Mouse (Mus musculus) layer of hippocampus, adult 9-11 months (tissue): Measurements from ENCODE around the gene Gm10570.

Experiments
- DNase-seq: peaks from one replicate; pipeline ENCODE4 v3.0.0; 2022

The Gm10570 gene

GRCm38 (mm10) chr4:130308231-130309081 is at the start of gene Gm10570, which contains the start of gene Fabp3:
Gm10570 (minus strand) TSS chr4:130308674.
Fabp3 (plus strand) TSS chr4:130308595.
- peak; percentile 79 for DNase-seq

- no peak for DNase-seq
Observed at GRCm38 (mm10) chr4:130357946-130358345, 49.5 kb upstream of the Gm10570 start.

DNA sequence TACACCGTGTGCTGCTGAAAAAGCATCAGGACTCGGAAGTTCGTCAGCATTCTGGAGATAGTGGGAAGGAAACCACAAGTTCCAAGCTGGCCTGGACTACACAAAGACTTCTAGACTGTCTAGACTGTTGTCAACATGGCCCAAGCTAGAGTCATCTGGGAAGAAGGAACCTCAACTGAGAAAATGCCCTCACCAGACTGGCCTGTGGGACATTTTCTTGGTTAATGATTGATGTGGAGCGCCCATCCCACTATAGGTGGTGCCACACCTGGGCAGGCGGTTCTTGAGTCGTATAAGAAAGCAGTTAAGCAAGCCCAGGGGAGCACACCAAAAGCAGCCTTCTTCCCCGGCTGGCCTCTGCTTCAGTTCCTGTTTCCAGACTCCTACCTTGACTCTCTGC is 44.1 kb upstream of the Gm10570 start:
- no peak for DNase-seq

DNA sequence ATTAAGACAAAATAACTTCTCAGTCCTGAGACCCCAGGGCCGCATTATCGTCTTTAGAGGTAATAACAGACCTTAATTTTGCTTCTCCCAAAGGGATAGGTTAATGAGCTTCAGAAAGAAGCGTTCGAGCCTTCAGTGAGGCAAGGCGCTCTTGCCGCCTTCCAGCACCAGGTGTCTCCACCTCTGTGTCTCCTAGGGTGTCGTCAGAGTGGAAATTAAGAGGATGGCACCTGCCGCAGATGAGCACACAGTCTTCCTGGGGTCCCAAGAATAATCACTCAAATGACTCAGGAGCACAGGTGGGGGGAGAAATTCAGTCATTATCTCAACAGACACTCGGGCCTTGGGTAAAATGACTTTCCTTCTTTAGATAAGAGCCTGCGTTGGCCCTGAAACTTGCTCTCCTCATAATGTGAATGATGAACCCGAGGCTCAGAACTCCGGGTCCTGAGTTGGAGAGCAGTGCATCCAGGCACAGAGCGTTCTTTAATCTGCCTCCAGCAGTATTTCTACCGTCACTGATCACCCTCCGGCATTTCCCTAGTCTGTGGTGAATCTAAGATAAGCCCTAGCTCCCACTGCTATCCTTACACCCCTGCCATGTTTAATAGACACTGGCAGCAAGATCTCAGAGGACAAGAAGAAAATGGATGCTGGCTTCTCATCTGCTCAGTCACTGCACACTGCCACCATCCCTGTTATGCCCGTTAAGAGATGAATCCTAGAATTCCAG is 42.4 kb upstream of the Gm10570 start:
- DNase-seq, result no peak

- DNase-seq, result no peak
Observed at GRCm38 (mm10) chr4:130349666-130350065, 41.2 kb upstream of the Gm10570 start.

- no peak for DNase-seq
Observed at GRCm38 (mm10) chr4:130341691-130342090, 33.2 kb upstream of the Gm10570 start.

DNA sequence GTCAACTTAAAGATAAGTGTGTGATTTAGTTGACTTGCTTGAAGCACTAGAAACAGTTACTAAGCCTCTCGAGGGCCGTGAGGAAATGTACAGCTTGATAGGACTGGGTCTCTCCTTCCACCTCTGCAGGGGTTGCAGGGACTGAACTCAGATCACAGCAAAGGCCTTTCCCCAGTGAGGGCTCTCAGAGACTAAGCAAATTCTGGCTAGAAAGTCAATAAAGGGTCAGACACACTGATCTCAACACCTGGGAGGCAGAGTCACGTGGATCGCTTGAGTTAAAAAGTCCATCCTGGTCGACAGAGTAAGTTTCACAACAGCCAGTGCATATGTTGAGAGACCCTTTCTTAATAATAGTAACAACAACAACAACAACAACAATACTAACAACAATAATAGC is 27.4 kb upstream of the Gm10570 start:
- no peak for DNase-seq

- DNase-seq, result no peak
Observed at GRCm38 (mm10) chr4:130327366-130327765, 18.9 kb upstream of the Gm10570 start.

DNA sequence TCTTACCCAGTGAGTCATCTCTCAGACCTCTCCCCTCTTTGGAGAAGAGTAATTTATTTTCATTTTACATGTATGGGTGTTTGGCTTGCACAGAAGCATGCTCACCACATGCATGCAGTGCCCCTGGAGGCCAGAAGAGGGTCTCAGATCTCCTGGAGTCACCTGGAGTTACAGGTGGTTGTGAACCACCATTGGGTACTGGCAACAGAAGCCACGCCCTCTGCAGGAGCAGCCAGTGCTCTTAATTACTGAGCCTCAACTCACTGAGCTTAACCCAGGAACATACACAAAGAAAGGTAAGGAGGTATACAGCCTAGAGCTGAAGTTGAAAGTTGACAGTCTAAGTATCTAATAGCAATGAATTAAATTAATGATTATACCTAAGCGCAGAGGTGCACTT is 17.0 kb upstream of the Gm10570 start:
- DNase-seq, result no peak

DNA sequence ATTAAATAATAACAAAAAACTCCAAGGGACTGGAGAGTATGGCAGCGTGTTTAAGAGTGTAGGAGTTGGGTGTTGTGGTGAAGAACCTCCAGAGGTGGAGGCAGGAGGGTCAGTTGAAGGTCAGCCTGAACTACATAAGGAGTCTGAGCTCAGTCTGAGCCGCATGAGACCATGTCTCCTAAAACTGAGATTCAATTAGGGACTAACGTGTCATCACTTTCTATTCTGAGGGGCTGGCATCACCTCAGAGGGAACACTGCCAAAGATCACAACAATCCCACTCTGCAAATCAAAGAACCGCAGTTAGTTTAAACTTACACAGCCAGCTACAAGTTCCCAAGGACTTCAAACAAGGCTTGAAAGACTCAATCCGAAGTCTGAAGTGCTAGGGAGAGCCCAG is 15.1 kb upstream of the Gm10570 start:
- DNase-seq, result no peak

DNA sequence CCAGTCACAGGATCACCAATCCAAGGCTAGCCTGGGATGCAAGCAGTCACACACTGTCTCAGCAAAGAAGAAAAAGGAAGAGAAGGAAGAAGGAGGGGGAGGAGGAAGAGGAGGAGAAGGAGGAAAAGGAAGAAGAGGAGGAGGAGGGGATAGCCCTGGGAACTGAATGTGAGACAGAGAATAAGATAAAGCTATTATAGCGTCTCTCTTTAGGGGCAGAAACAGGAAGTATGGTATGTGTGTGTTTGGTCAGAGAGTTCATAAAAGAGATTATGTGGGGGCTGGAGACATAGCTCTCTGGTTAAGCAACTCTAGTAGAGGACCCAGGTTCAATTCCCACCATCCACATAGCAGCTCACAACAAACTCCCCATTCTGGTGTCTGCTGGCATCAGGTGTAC is 14.7 kb upstream of the Gm10570 start:
- DNase-seq, result no peak

GRCm38 (mm10) chr4:130322567-130322966 is 14.1 kb upstream of the Gm10570 start:
- DNase-seq, result no peak

DNA sequence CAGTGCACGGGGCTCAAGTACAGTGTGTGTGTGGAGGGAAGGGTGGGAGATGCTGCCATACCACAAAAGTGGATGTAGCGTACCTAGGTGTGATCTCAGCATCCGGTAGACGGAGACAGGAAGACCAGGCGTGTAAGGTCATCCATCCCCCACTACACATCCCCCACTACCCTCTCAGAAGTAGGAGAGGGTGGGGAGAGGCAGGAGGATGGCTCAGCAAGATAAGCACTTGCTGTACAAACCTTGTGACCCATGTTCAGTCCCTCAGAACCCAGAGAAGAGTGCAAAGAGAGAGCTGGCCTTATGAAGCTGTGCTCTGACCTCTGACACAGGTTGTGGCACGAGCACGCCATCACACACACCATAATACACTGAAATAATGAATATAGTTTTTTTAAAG is 13.2 kb upstream of the Gm10570 start:
- no peak for DNase-seq

- DNase-seq, result no peak
Observed at GRCm38 (mm10) chr4:130319564-130319963, 11.1 kb upstream of the Gm10570 start.

DNA sequence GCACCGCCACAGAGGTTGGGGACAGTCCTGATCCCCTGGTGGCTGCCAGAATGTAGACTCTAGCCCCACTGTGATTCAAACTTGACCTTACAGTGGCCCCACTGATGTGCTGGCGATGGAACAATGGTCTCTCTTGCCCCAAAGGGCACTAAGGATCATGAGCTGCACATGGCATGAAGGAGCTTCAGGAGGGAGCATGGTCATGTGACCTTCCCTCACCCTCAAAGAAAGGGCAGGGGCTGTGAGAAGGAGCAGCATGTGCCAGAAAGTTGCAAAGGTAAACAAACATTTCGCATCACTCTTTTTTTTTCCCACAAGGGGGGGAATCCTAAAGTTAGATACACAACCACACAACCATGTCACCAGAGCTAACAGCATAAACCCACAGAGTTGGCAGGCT is 9.6 kb upstream of the Gm10570 start:
- DNase-seq, result no peak

DNA sequence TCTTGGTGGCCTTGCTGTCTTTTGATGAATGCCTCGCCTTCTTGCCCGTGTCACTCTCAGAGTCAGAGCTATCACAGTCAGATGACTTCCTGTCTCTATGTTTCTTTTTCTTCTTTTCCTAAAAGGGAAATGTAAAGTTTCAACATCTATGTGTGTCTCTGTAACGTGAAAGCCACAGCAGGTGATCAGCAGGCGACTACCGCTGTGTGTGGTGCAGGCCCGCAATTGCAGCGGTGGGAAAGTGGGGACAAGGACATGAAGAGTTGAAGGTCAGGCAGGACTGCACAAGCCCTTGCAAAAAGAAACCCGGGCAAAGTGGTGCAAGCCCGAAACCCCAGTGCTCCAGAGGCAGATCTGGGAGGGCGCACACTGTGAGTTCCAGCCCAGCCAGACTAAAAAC is 8.2 kb upstream of the Gm10570 start:
- no peak for DNase-seq

DNA sequence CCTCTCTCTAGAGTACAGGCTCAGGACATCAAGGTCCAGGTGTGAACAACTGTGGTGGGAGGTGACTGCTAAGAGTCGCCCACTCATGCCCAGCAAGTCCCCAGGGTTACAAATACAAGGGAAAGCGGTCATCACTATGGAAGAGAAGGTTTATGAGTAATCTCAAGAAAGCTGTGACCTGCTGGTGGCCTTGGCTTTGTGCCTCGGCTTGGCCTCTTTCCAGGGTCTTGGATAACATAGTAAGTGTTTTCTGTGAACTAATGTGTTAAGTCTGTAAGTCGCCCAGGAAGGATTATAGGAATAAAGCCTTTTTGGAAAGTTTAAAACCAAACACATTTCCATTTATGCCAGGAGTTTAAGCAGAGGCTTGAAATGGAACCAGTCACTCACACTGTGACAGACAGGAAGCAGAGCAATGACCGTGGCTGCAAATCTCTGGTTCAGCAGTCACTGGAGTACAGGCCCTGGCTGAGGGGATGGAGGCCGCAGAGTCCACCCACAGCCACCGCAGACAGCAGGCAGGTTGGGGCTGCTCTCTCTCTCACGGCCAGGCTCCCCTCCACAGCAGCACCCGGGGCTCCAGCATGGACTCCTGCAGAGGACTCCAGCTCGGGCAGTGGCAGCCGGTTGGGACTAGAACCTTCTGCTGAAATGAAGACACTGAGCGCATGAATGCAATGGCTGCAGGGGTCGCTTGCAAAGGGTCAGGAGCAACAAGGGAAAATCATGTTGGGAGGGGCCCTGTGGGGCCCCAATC is 7.5 kb upstream of the Gm10570 start:
- no peak for DNase-seq

GRCm38 (mm10) chr4:130313552-130313951 is 5.1 kb upstream of the Gm10570 start:
- no peak for DNase-seq

DNA sequence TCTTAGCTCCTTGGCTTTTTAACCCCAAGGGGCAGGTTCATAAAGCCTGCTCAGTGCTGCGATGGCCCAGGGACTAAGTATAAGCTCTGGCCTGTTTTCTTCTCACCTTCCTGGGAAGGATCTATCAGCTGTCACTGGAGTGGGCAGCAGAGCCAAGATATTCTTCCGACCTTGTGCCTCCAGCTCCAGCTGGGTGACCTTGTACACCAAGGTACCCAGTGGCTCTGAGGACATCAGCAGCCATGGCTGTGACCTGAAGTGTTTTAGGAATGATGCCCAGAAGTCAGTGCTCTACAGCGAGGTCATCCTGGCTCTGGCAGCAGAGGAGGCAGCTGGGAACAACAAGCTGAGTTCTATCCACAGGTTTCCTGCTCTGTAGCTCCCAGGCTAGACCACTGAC is 4.1 kb upstream of the Gm10570 start:
- DNase-seq, result no peak

DNA sequence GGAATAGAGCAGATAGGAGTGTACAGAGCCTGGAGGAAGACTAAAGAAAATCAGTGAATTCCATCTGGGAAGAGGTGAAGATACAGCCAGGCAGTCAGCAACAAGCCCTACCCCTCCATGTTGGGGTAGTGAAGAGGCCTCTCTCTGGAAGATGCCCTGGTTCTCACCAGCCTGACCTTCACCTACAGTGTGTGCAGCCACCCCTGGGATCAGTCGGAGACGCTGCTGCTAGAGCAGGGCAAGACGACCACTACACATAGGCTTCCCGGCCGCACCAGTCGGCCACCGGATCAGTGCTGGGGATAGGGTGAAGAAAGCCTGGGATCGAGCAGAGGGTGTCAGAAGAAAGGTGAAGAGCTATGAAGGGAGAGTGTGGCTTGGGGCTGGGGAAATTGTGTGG is 780 bp upstream of the Gm10570 start:
- DNase-seq, result no peak

DNA sequence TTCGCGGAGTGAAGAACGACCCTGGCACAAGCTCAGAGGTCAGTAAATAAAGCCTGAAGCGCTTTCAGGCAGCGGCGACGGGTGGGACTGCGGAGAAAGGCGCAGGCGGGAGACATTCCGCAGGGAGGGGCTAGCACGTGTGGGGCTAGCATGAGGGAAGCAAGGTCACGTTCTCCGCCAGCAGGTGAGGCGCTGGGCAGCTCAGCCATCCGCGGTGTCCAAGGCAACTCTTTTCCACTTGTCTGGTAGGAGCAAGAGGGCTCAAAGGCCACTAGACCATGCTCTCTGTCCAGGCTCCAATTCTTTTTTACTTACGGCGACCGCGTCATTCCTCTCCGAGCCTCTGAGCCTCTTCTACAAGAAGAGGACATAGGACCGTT is 633 bp downstream of the Gm10570 start:
- DNase-seq, result no peak

DNA sequence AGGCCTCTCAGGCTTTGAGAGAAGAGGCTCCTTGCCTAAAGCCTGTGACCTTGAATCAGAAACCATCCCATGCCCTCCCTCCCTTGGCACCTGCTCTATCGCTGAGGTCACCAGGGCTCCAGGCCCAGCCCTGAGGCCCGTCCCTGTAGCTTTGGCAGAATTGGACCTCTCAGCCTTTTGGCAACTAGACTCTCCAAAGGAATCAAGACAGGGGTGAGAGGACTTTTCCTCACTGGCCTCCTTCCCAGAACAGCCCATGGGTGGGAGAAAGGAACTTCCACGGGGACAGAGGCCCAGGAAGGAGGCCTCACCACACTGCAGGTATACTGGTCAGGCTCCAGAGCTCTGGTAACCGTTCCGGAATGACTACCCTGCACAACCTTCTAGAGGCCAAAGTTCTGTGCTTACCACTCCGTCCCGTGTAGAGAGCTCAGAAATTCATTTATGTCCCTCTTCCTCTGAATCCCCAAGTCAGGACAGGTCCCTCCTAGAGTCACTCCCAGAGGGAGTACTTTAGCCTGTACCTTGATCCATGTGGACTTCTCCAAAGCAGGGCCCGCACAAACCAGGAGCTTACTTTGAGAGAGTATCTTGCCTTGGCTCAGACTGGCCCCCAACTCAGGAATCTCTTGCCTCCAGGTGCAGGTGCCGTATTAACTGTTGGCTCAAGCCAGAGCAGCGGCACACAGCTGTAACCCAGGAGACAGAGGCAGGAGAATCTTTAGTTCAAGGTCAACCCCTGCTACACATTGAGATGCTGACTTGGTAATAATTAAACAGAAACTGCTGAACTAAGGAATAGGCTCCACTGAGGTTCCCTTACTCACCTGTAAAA is 1.5 kb downstream of the Gm10570 start:
- no peak for DNase-seq

DNA sequence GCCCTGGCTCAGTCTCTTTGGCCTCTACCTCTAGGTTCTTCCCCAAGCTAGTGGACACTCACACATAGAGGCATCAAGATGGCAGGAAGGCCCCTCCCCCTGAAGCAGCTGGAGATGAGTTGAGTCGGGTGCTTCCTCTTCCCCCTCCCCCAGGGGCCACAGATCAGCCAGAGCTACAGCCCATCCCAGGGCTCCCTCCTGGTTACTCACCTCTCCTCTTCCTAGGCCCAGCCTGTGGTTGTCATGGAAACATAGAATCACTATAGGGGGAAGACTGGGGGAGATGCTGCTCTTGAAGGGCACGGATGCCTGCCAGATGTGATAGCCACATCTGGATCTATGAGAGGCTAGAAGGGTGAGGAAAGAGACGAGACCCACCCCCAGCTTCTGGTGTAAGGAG is 3.7 kb downstream of the Gm10570 start:
- no peak for DNase-seq
